Mouse (Mus musculus) heart, adult 2 months (tissue): Measurements from ENCODE around the gene Avpi1. TPM values are rescaled to one million over a fixed set of nuclear protein-coding genes. Genes with fewer than 3 reads are reported as not detected.

Experiments used
- DNase-seq, 2 experiments: peaks; one replicate each; pipeline ENCODE4 v3.0.0; 2021
- H3K27ac ChIP-seq: fragments of 200-600 bp; 2 replicates; pipeline ENCODE4 v1.8.1; 2022
- H3K27me3 ChIP-seq: fragments of 200-500 bp; 2 replicates; pipeline ENCODE4 v1.6.1; 2012; ENCODE audit warnings: mild to moderate bottlenecking, low read length, inconsistent platforms, mixed read lengths; ENCODE audit not compliant: control insufficient read depth, insufficient read depth
- H3K36me3 ChIP-seq: fragments of 200-500 bp; 2 replicates; pipeline ENCODE4 v1.6.1; 2012; ENCODE audit warnings: low read length, inconsistent platforms; ENCODE audit not compliant: control insufficient read depth, insufficient read depth
- H3K4me1 ChIP-seq: fragments of 200-500 bp; 2 replicates; pipeline ENCODE4 v1.6.1; 2011; ENCODE audit warnings: low read length; ENCODE audit not compliant: control insufficient read depth, insufficient read depth
- H3K4me3 ChIP-seq: fragments of 200-600 bp; 2 replicates; pipeline ENCODE4 v1.8.1; 2022
- H3K79me2 ChIP-seq: fragments of 200-500 bp; replicated peaks from 2 replicates; pipeline ENCODE4 v1.6.1; 2012; ENCODE audit warnings: mild to moderate bottlenecking, inconsistent platforms, low read length, moderate library complexity, mixed read lengths; ENCODE audit not compliant: control insufficient read depth, insufficient read depth
- H3K9ac ChIP-seq: fragments of 200-500 bp; 2 replicates; pipeline ENCODE4 v1.6.1; 2012; ENCODE audit warnings: low read depth, mild to moderate bottlenecking, control low read depth, inconsistent platforms, low read length, mixed read lengths
- CTCF ChIP-seq: fragments of 200-600 bp; IDR thresholded peaks from 2 replicates; pipeline ENCODE4 v1.8.1; 2022; ENCODE audit warnings: antibody characterized with exemption, mild to moderate bottlenecking, moderate library complexity
- EP300 ChIP-seq: fragments of 200-500 bp; IDR thresholded peaks from 2 replicates; pipeline ENCODE4 v1.6.1; 2011; ENCODE audit warnings: low read depth, low read length, control low read depth; ENCODE audit not compliant: insufficient read depth
- POLR2A ChIP-seq: fragments of 200-500 bp; IDR thresholded peaks from 2 replicates; pipeline ENCODE4 v1.6.1; 2011; ENCODE audit warnings: mild to moderate bottlenecking, low read depth, low read length, control low read depth; ENCODE audit not compliant: insufficient read depth
- WGBS: fragments of 180-500 bp; shearing (Covaris S2); methylation state at CpG from one replicate; pipeline ENCODE4 v1.1.7; 2018; 5-methylcytosine and 5-hydroxymethylcytosine counted together
- intact Hi-C: fragments of 180-260 bp; cut with DNase I; formaldehyde crosslinking; loops from one replicate; pipeline ENCODE4 v1.15.1; 2025
- polyA plus RNA-seq: library from polyadenylated mRNA; depleted of rRNA; stranded (reverse); fragments of >200 nt; gene quantifications from 2 replicates; pipeline ENCODE4 v1.2.3, GENCODE M21; 2012
- total RNA-seq, 2 experiments: library from RNA; stranded (reverse); gene quantifications; 2 replicates each; pipeline ENCODE4 v1.2.3; 2021

The Avpi1 gene
- total and polyA plus RNA-seq, 3 experiments, result 10.0 to 14.4 (median 13.1) TPM

- H3K4me1 ChIP-seq, result peaks cover 9% of the 10 kb centered on the region
- no peaks in the 10 kb centered on the region for H3K27me3 ChIP-seq
- no peak for TF ChIP-seq EP300
- TF ChIP-seq POLR2A, result no peak
- no peaks in the 10 kb centered on the region for H3K79me2 ChIP-seq
- no peaks in the 10 kb centered on the region for H3K36me3 ChIP-seq
- H3K9ac ChIP-seq, result no peak overlapping the region
- WGBS, result 73% methylated on average over 2 of the region's 2 CpGs
- intact Hi-C loops, result loop anchor here (10.0 kb wide), 1 partner anchor 208 kb away; the partner anchor contains the start of genes Exosc1 and Zdhhc16
- no peak overlapping the region for H3K27ac ChIP-seq
- no peak for DNase-seq
- no peak overlapping the region for H3K4me3 ChIP-seq
Measured at GRCm38 (mm10) chr19:42142757-42143156, 13.9 kb upstream of the Avpi1 start.

GRCm38 (mm10) chr19:42141998-42142397 lies 13.1 kb upstream of the Avpi1 start:
- intact Hi-C loops, result loop anchor here (10.0 kb wide), 1 partner anchor 207 kb away; the partner anchor contains the start of genes Exosc1 and Zdhhc16

GRCm38 (mm10) chr19:42139724-42140517 lies 11.1 kb upstream of the Avpi1 start:
- TF ChIP-seq EP300 (no peak), CTCF (no peak), POLR2A (no peak)
- Histone ChIP-seq H3K36me3 (no peaks in the 10 kb centered on the region), H3K27me3 (no peaks in the 10 kb centered on the region), H3K9ac (no peak overlapping the region), H3K4me1 (peaks cover 2% of the 10 kb centered on the region), H3K79me2 (no peaks in the 10 kb centered on the region), H3K27ac (no peak overlapping the region), H3K4me3 (no peak overlapping the region)
- WGBS, result 68% methylated on average over 5 of the region's 5 CpGs
- intact Hi-C loops, result loop anchor here (10.0 kb wide), 1 partner anchor 205 kb away; the partner anchor contains the start of genes Exosc1 and Zdhhc16
- no peak for DNase-seq

More at GRCm38 (mm10) chr19:42141998-42142397, 13.1 kb upstream of the Avpi1 start:
- no peak overlapping the region for H3K27ac ChIP-seq
- no peak overlapping the region for H3K4me3 ChIP-seq
- H3K9ac ChIP-seq, result no peak overlapping the region
- H3K27me3 ChIP-seq, result no peaks in the 10 kb centered on the region
- no peak for TF ChIP-seq POLR2A
- no peak for TF ChIP-seq CTCF
- no peak for TF ChIP-seq EP300
- DNase-seq, result no peak
- no peaks in the 10 kb centered on the region for H3K79me2 ChIP-seq
- peaks cover 9% of the 10 kb centered on the region for H3K4me1 ChIP-seq
- no peaks in the 10 kb centered on the region for H3K36me3 ChIP-seq
- 77% methylated on average over 3 of the region's 3 CpGs for WGBS

- Histone ChIP-seq H3K27ac (no peak overlapping the region), H3K4me1 (no peaks in the 10 kb centered on the region), H3K36me3 (no peaks in the 10 kb centered on the region), H3K79me2 (no peaks in the 10 kb centered on the region), H3K27me3 (no peaks in the 10 kb centered on the region), H3K4me3 (no peak overlapping the region), H3K9ac (no peak overlapping the region)
- no peak for DNase-seq
- 80% methylated on average over 15 of the region's 15 CpGs for WGBS
- intact Hi-C loops, result no loop called here
- no peak for TF ChIP-seq EP300
- TF ChIP-seq POLR2A, result no peak
- no peak for TF ChIP-seq CTCF
Measured at GRCm38 (mm10) chr19:42138517-42139285, 9.8 kb upstream of the Avpi1 start.

- H3K4me3 ChIP-seq, result no peak overlapping the region
- no peaks in the 10 kb centered on the region for H3K27me3 ChIP-seq
- H3K36me3 ChIP-seq, result no peaks in the 10 kb centered on the region
- no peak for TF ChIP-seq POLR2A
- TF ChIP-seq CTCF, result no peak
- TF ChIP-seq EP300, result no peak
- no peak overlapping the region for H3K27ac ChIP-seq
- no peaks in the 10 kb centered on the region for H3K79me2 ChIP-seq
- no peaks in the 10 kb centered on the region for H3K4me1 ChIP-seq
- no peak for DNase-seq
- intact Hi-C loops, result no loop called here
- 88% methylated on average over 4 of the region's 4 CpGs for WGBS
- H3K9ac ChIP-seq, result no peak overlapping the region
Measured at GRCm38 (mm10) chr19:42137167-42137672, 8.4 kb upstream of the Avpi1 start.
